14 mouse cellular contexts compared by ENCODE assay signal in genomic region chr1:58995313-58995712, GRCm38 (mm10).
"Had no signal": no experiment of that assay in that cellular context is flagged by ENCODE, and none has a peak within 500 bp of the region (broad histone marks: within the 10 kb centered on the region; RNA-seq: fewer than 3 reads in every experiment).

No protein-coding gene starts in this region.

- H3K36me3 ChIP-seq: stomach, embryonic 15.5 days had no signal

- ATAC-seq: intestine, embryonic 16.5 days; liver, embryonic 12.5 days had no signal

- DNase-seq: kidney, adult 2 months; kidney, postnatal 14 days; lung, postnatal 14 days; midbrain, embryonic 14.5 days; retina, postnatal 1 day; right cerebral cortex, postnatal 4 days; thymus, adult 2 months; thymus, postnatal 36 days had no signal

- H3K27me3 ChIP-seq: kidney, embryonic 15.5 days; lung, embryonic 15.5 days; neural tube, embryonic 12.5 days; stomach, embryonic 15.5 days had no signal
